Mouse (Mus musculus) layer of hippocampus, adult 9-10 months (tissue): ENCODE data around the gene Ptprj.

ENCODE experiments used
- DNase-seq: peaks from one replicate; pipeline ENCODE4 v3.0.0; 2022; ENCODE audit warnings: low spot score

The Ptprj gene

DNA sequence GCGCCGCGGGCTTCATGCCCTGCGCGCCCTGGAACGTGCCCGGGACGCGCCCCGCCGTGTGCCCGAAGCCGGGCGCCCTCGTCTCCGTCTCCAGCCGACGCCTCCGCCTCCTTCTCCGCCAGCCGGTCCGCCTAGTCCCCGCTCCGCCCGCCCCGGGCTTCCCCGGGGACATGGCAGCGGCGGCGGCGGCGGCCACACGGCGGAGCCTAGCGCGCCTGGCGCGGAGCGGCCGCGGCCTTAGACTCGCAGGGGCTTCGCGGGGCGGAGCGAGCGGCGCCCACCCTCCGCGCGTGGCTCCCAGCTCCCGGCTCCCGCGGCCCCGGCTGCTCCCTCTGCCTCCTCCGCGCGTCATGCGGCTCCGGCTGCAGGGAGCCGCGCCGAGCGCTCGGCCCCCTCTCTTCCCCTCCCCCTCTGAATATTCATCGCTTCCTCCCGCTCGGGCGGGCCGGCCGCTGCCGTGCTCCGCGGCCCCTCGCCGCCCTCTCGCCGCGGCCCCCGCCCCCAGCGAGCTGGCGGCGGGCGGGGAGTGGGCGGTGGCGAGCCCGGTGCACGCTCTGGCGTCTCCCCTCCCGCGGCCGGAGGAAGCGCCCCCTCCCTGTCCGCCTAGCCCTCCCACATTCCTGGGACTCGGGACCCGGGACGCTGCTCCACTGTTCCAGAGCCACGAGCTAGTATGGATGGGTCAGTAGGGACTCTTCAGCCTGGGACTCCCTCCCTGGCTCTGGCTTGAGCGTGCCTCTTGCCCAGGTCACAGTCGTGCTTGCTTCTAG is at the start of gene Ptprj:
TSS of gene Ptprj (minus strand) at position 412 of the 770 bp plus-strand sequence.
- no peak for DNase-seq

DNA sequence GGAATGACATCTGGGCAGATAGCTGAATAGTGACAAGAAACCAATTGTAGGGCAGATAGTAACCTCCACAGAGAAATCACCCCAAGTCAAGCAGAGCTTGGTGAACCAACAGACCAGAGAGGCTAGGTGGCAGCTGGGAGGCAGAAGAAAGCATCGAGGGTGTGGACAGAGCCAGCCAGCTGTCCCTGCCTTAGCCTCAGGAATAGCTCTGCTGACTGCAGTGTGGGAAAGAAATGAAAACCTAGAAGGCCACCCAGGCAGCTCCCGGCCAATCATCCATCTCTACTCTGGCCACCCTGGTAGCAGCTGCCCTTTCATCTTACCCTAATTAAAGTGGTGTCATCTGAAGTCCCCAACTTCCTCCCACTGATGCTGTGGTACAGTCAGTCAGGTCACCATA is 49.1 kb upstream of the Ptprj start:
- DNase-seq, result no peak

DNA sequence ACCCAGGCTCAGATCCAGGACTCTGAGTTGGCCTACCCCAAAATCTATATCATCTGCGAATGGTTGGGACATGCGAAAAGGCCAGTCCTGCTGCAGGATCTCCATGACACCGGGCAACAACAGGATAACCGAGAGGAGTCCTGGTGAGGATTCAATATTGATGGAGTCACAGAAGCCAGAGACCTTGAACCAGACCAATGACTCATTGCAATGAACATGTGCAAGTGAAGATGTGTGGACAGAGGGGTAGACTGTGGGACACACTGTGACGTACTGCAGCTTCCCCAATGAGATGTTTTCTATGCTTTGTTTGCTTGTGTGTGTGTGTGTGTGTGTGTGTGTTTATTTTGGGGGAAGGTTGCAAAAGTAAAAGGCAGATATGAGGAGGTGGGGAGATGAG is 47.8 kb upstream of the Ptprj start:
- no peak for DNase-seq

DNA sequence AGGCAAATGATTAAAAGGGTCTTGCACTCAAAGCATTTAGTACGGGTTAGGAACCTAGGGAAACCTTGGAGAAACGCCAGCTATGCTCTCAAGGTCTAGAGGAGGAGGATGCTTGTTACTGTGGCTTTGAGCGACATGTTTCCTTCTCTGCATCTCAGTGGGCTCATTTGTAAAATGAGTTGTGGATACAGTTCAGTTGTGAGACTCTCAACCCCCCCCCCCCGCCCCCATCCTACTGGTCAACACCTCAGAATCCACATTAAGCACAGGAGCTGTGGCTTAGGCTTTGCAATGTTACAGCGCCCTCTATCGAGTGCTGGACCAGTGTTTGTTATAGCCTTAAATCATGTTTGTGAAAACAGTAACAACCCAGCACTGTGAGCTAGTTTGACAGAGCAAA is 44.5 kb upstream of the Ptprj start:
- DNase-seq, result peak; percentile 77

GRCm38 (mm10) chr2:90624339-90624738 is 43.9 kb upstream of the Ptprj start:
- no peak for DNase-seq

DNA sequence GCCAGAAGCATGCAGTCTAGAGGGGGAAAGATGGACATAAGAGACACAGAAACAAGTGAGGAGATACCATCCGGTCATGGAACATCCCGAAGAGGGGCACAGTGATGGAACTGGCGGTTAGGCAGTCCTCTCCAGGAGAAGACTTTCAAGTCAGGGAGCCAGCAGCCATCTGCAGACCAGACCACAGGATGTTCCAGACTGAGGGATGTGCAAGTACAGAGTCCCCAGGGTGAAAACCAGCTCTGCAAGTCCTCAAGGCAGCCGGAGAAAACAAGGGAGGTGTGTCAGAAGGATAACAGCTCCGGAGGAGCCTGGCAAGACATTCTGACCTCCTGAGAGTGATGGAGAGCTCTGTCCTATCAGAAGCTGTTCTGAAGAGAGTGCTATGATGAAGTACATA is 40.4 kb upstream of the Ptprj start:
- DNase-seq, result no peak

- DNase-seq, result no peak
These were observed 39.2 kb upstream of the Ptprj start for GRCm38 (mm10) chr2:90619648-90620047.

GRCm38 (mm10) chr2:90614651-90615171 is 34.3 kb upstream of the Ptprj start:
- DNase-seq, result no peak

- no peak for DNase-seq
These were observed 33.1 kb upstream of the Ptprj start for GRCm38 (mm10) chr2:90613591-90613990.

GRCm38 (mm10) chr2:90613006-90613405 is 32.6 kb upstream of the Ptprj start:
- no peak for DNase-seq

GRCm38 (mm10) chr2:90611959-90612571 is 31.6 kb upstream of the Ptprj start:
- DNase-seq, result no peak

DNA sequence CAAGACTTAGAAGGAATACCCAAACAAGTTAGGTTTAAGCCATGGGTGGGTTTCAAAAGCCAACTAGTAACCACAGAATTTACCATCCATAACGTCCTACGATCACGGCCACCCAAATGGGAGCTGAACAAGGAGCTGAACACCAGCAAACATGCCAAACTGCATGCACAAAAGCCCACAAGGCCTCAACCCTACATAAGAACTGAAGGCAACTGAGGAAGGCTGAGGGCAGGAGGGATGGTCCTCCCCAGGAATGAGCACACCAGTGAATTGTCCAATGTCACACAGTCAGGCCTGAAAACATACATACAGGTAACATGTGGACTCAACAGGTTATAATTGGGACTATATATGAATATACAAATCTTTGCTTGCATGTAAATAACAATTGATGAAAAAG is 20.6 kb upstream of the Ptprj start:
- no peak for DNase-seq

DNA sequence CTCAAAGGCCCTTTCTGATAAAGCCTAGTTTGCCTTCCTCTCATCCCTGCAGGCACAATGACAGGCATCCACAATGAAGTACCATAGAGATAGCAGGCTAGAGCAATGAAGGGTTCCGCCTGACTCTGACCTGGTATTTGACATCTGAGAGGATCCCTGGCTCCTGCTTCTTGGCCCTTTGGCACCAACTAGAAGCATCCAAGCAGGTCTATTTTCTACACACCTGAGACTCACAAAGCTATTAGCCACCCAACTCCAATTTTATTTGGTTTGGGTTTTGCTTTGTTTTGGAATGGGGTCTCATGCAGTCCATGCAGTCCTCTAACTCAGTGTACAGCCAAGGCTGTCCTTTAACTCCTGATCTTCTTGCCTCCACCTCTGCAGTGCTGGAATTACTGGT is 7.7 kb upstream of the Ptprj start:
- DNase-seq, result no peak

DNA sequence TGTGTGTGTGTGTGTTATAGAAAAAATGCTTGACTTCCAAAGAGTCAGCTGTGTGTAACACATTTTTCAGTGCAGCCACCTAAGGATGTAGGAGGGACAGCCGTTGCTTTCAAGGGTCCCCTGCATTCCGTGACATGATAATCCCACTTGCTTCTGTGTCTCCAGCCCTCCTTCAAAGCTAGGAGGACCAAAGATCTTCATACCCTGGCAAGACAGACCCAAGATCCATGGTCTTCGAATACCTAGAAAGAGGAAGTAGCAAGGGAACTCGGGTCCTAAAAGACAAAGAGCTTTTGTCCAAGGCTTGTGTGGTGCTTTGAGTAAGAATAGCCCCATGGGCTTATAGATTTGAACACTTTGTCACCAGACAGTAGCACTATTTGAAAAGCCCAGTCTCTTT is 4.1 kb upstream of the Ptprj start:
- no peak for DNase-seq

- no peak for DNase-seq
These were observed 3.2 kb upstream of the Ptprj start for GRCm38 (mm10) chr2:90583628-90584131.

- no peak for DNase-seq
These were observed 2.4 kb upstream of the Ptprj start for GRCm38 (mm10) chr2:90582814-90583213.

DNA sequence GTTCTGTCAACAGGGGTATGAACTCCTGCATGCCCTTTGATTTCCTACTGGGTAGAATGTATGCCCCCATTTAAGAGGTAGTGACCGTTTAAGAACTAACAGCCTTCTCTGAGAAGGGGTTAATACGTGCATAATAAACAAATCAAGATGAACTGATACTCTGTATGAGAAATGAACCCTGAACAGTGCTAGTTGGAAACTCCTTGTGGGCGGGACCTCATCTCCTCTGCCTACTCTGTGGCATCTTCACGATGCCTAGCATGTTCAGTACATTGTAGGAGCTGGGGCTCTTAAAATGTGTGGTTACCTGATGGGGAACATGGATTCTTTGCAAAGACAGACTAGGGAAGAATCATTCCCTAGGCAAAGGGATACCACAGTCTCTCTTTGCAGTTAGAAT is 1.9 kb upstream of the Ptprj start:
- no peak for DNase-seq

GRCm38 (mm10) chr2:90581796-90582125 is 1.3 kb upstream of the Ptprj start:
- no peak for DNase-seq

DNA sequence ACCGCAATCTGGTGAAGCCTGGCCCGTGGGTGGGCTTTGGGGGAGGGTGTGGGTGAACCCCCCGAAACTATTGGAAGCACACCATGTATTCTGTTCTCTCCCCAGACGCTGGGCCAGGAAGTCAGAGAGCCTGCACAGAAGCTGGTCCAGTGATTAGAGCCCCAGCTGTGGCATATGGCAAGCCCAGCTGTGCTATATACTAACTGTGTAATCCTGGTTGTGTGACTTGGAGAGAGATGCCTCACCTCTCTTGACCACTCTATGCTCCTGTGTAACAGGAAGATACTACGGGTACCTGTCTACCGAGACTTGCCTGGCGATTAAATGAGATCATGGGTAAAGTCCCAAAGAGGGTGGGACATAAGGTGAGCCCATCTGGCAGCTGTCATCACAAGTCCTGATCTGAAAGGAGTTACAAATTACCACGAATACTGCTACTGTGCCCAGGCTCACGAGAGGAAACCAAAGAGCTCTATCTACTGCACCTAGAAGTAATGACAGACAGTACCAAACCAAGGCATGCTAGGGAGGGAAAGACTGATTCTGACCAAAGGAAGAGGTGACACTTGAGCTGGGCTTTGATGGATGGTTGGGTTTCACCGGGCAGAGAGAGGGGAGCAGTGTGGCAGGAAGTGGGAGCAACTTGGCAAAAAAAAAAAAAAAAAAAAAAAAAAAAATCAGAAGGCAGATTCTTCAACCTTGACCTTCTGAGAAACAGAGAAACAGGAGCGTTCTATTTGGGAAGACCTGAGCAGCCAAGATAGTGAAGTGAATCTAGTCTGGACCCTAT is 754 bp upstream of the Ptprj start:
- no peak for DNase-seq

DNA sequence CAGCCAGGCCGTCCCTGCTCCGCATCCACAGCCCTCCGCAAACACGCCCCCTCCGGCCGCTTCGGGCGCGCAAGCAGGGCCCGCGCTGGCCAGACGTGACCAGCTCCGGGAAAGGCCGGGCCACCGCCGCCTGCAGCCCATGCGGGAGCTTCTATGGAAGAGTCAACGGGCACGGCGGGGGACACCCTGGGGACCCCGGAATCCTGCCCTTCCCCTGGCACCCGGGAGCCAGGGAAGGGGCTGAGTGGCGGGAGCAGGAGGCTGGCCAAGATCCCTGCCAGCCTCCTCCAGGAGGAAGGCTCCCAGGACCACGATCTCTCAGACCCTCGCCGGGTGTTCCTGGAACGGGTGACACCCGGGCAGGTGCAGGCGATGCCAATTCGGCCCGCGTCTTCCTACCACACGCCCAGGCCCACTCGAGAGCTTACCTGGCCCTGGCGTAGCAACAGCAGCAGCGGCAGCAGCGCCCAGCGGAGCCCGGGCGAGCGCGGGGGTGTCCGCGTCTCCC is 665 bp downstream of the Ptprj start:
- DNase-seq, result no peak

- DNase-seq, result no peak
These were observed 1.3 kb downstream of the Ptprj start for GRCm38 (mm10) chr2:90579038-90579727.
